Mouse (Mus musculus) macrophage (primary cell): ENCODE measurements at regions not wholly inside any gene's neighbourhood (a gene's known extent, or its start where the extent isn't known, plus 50 kb on each side); places are given as distances from the start of the nearest gene placed in this dataset.

ENCODE experiments used
- H3K27ac ChIP-seq: fragments of 350-480 bp; formaldehyde crosslinking; 2 replicates; pipeline ENCODE4 v1.9.0; 2021
- H3K36me3 ChIP-seq: fragments of 350-480 bp; formaldehyde crosslinking; 2 replicates; pipeline ENCODE4 v1.9.0; 2021; ENCODE audit errors: inconsistent target
- H3K4me3 ChIP-seq: fragments of 350-480 bp; formaldehyde crosslinking; 2 replicates; pipeline ENCODE4 v1.9.0; 2021; ENCODE audit errors: inconsistent target
- H3K79me2 ChIP-seq: fragments of 350-480 bp; formaldehyde crosslinking; 2 replicates; pipeline ENCODE4 v1.9.0; 2021; ENCODE audit errors: inconsistent target
- WGBS: methylation state at CpG from one replicate; pipeline ENCODE4 v1.1.7; 2026; ENCODE audit warnings: inconsistent platforms; ENCODE audit not compliant: missing documents; 5-methylcytosine and 5-hydroxymethylcytosine counted together

DNA sequence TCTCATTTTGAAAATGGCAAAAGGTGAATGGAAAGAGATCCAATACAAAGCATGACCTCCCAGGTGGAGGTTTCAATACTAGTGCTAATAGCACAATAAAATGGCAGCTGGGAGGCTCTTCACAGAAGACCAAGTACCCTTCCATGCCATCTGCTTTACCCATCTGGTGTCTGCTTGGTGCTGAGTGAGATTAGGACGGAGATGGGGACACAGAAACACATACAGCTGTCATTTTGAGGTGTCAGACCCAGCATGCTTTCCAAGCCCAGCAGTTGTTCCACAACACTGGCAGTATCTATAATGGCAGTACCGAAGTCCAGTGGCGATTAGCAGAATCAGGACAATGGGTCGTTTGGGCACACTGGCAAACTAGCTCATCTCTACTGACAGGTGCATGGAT is 118.9 kb upstream of the 1700064H15Rik start:
- H3K27ac ChIP-seq = no peak overlapping the region
- H3K79me2 ChIP-seq = no peaks in the 10 kb centered on the region
- H3K4me3 ChIP-seq = no peak overlapping the region
- 89% methylated on average over 4 of the region's 4 CpGs for WGBS
- no peaks in the 10 kb centered on the region for H3K36me3 ChIP-seq

- Histone ChIP-seq H3K4me3 (no peak overlapping the region), H3K79me2 (no peaks in the 10 kb centered on the region), H3K36me3 (no peaks in the 10 kb centered on the region), H3K27ac (no peak overlapping the region)
- WGBS = 89% methylated on average over 3 of the region's 3 CpGs
These were observed 123.5 kb upstream of the 1700064H15Rik start for GRCm38 (mm10) chr3:19751946-19752345.

GRCm38 (mm10) chr3:19754011-19754410 is 125.5 kb upstream of the 1700064H15Rik start:
- H3K79me2 ChIP-seq = no peaks in the 10 kb centered on the region

GRCm38 (mm10) chr3:19754636-19755035 is 126.2 kb upstream of the 1700064H15Rik start:
- 75% methylated on average over 2 of the region's 2 CpGs for WGBS
- Histone ChIP-seq H3K79me2 (no peaks in the 10 kb centered on the region), H3K36me3 (no peaks in the 10 kb centered on the region), H3K4me3 (no peak overlapping the region), H3K27ac (no peak overlapping the region)

More at GRCm38 (mm10) chr3:19754011-19754410, 125.5 kb upstream of the 1700064H15Rik start:
- Histone ChIP-seq H3K27ac (no peak overlapping the region), H3K36me3 (no peaks in the 10 kb centered on the region), H3K4me3 (no peak overlapping the region)
- 67% methylated on average over 1 of the region's 1 CpGs for WGBS

DNA sequence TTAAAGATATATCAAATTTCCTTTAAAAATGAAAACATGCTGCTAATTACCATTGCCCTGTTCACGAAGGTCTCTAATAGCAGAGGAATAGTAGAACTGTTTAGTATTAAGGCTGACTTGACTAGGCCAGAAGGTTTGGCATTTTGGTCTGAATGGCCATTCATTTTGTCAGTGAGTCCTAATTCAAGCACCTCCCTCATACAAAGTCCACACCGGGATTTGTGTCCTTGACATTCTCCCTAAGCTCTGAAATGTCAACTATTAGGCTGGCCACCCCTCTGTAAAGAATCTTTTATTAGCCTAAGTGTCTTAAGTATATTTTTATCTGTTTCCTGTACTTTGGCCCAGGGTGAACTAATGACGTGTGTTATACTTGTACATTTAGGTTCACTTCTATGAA is 126.7 kb upstream of the 1700064H15Rik start:
- WGBS = 76% methylated on average over 3 of the region's 3 CpGs
- Histone ChIP-seq H3K36me3 (no peaks in the 10 kb centered on the region), H3K4me3 (no peak overlapping the region), H3K79me2 (no peaks in the 10 kb centered on the region), H3K27ac (no peak overlapping the region)

DNA sequence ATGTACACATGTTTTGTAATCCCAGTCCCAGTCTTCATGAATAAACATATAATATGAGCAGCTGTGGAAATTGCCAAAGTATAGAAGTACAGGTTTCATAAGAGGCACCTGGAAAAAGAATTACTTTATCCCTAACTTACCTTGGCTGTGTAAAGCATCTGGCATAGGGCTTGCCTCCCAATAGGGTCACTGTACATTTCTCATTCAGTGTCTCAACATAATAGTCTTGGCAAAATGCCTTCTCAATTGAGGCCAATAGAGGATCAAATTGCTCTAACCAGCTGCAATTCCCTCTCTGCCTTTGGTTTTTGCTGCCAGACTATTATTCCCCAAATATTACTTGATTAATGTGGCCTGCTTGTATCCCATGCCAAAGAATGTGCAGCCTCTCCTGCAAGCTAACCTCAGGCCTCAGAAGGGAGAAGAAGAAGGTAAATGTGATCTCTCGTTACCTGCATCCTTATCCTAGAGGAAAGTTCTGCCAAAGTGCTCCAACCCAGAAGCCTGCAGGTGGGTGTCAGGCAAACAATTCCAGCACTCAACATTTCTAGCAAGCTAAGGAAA is 158.2 kb upstream of the Cp start:
- Histone ChIP-seq H3K36me3 (no peaks in the 10 kb centered on the region), H3K79me2 (no peaks in the 10 kb centered on the region), H3K4me3 (no peak overlapping the region), H3K27ac (no peak overlapping the region)
- 100% methylated on average over 1 of the region's 1 CpGs for WGBS

GRCm38 (mm10) chr3:19810034-19810433 is 146.8 kb upstream of the Cp start:
- 73% methylated on average over 3 of the region's 3 CpGs for WGBS
- no peaks in the 10 kb centered on the region for H3K36me3 ChIP-seq
- no peak overlapping the region for H3K4me3 ChIP-seq
- H3K79me2 ChIP-seq = no peaks in the 10 kb centered on the region
- no peak overlapping the region for H3K27ac ChIP-seq

DNA sequence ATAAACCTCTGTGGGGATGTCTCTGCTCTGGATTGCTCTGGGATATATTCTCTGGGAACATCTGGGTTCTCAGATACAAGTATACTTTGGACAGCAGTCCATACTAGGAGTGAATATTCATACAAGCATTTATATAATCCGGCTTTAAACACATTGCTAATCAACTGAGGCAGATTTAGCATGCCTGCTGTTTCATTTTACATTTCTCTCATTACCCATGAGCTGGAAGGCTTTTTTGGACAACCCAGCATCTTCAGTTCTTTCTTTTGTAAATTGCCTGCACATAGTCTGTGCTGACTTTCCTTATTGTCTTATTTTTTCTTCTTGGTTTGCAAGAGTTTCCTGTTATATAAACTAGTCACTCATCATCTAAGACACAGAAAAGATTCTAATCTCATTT is 131.9 kb upstream of the Cp start:
- no peaks in the 10 kb centered on the region for H3K79me2 ChIP-seq
- 80% methylated on average over 1 of the region's 1 CpGs for WGBS
- no peaks in the 10 kb centered on the region for H3K36me3 ChIP-seq
- no peak overlapping the region for H3K4me3 ChIP-seq
- H3K27ac ChIP-seq = no peak overlapping the region

- no peak overlapping the region for H3K4me3 ChIP-seq
- no peak overlapping the region for H3K27ac ChIP-seq
- WGBS = 89% methylated on average over 5 of the region's 5 CpGs
- no peaks in the 10 kb centered on the region for H3K79me2 ChIP-seq
- H3K36me3 ChIP-seq = no peaks in the 10 kb centered on the region
These were observed 128.2 kb upstream of the Cp start for GRCm38 (mm10) chr3:19828518-19829246.

DNA sequence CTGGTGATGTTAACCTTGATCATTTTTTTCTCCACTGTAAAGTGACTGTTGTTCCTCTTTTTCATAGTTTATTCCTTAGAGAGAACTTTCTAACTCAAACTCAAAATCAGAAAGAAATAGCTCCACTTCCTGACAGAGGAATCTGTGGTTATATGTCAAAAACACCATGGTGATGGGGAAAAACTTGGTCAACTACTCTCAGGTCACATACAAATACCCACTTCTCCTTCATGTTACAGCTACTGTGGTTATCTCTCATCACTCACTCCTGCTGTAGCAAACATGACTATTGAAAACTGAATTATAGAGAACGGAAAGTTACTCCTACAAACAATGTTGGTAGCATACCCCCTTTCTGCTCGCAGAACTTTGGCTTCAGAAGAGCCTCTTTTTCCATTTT is 127.1 kb upstream of the Cp start:
- Histone ChIP-seq H3K36me3 (no peaks in the 10 kb centered on the region), H3K79me2 (no peaks in the 10 kb centered on the region), H3K27ac (no peak overlapping the region), H3K4me3 (no peak overlapping the region)
- 17% methylated on average over 2 of the region's 2 CpGs for WGBS

- 91% methylated on average over 6 of the region's 6 CpGs for WGBS
- no peaks in the 10 kb centered on the region for H3K79me2 ChIP-seq
- no peak overlapping the region for H3K27ac ChIP-seq
- no peak overlapping the region for H3K4me3 ChIP-seq
- no peaks in the 10 kb centered on the region for H3K36me3 ChIP-seq
These were observed 108.7 kb upstream of the Cp start for GRCm38 (mm10) chr3:19848031-19848735.

- no peaks in the 10 kb centered on the region for H3K36me3 ChIP-seq
- no peak overlapping the region for H3K27ac ChIP-seq
- no peak overlapping the region for H3K4me3 ChIP-seq
- 90% methylated on average over 1 of the region's 1 CpGs for WGBS
- no peaks in the 10 kb centered on the region for H3K79me2 ChIP-seq
These were observed 108.1 kb upstream of the Cp start for GRCm38 (mm10) chr3:19848736-19849269.

GRCm38 (mm10) chr3:19882623-19883022 is 74.2 kb upstream of the Cp start:
- Histone ChIP-seq H3K36me3 (no peaks in the 10 kb centered on the region), H3K4me3 (no peak overlapping the region), H3K27ac (no peak overlapping the region), H3K79me2 (no peaks in the 10 kb centered on the region)
- 92% methylated on average over 2 of the region's 2 CpGs for WGBS

DNA sequence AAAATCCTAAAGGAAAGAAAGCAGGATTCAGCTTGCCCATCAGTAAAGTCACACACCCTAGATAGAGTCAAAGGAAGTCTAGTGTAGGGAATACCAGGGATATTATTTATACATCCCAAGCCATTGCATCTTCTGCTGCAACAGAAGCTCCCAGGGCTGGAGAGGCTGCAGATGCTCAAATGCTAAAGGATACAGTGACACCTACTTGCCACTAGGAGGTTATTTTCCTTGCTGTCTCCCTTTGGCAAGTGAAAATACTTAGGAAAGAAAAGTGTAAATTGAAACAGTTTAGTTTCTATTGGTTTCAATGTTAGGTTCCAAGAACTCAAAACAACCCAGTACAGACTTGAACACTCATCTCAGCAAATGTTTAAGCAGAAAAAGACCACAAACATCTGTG is 68.4 kb upstream of the Cp start:
- Histone ChIP-seq H3K79me2 (no peaks in the 10 kb centered on the region), H3K4me3 (no peak overlapping the region)

DNA sequence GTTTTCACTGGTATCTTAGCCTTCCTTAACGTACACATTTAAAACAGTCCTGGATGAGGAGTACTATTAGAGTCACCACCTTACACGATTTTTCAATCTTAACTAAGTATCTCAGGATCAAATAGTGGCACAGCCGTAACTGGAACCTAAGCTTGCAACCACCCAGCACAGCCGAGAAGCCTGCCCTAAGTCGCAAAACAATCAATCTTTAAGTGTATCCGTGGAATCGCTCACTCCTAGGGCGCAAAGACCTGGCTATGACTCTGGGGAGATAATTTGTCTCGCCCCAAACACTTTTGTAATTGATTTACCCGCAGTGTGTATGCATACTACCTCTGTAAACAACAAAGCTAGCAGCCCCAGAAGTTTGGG is 62.6 kb upstream of the Cp start:
- H3K36me3 ChIP-seq = no peaks in the 10 kb centered on the region
- H3K79me2 ChIP-seq = peaks cover 22% of the 10 kb centered on the region
- peak overlapping the region; percentile 77 for H3K4me3 ChIP-seq
- H3K27ac ChIP-seq = no peak overlapping the region
- 9% methylated on average over 10 of the region's 10 CpGs for WGBS

More for the DNA sequence above, 68.4 kb upstream of the Cp start:
- Histone ChIP-seq H3K27ac (no peak overlapping the region), H3K36me3 (no peaks in the 10 kb centered on the region)
